Mouse (Mus musculus) kidney, postnatal 14 days (tissue): ENCODE data around the gene Ptprg.
"Not testable (repeated sequence)": the region's sequence is repeated elsewhere in the genome, so short reads cannot be mapped to it uniquely, and the experiment has no call there.

Experiments used
- DNase-seq: peaks from one replicate; pipeline ENCODE4 v3.0.0; 2022; ENCODE audit warnings: mixed read lengths

The Ptprg gene

GRCm38 (mm10) chr14:11759356-11759755 is 206.0 kb downstream of the Ptprg start:
- DNase-seq: peak; percentile 29

GRCm38 (mm10) chr14:11762995-11763394 is 209.7 kb downstream of the Ptprg start:
- DNase-seq: no peak

GRCm38 (mm10) chr14:11772736-11773135 is 219.4 kb downstream of the Ptprg start:
- DNase-seq: no peak

GRCm38 (mm10) chr14:11774476-11775037 is 221.2 kb downstream of the Ptprg start:
- no peak for DNase-seq

DNA sequence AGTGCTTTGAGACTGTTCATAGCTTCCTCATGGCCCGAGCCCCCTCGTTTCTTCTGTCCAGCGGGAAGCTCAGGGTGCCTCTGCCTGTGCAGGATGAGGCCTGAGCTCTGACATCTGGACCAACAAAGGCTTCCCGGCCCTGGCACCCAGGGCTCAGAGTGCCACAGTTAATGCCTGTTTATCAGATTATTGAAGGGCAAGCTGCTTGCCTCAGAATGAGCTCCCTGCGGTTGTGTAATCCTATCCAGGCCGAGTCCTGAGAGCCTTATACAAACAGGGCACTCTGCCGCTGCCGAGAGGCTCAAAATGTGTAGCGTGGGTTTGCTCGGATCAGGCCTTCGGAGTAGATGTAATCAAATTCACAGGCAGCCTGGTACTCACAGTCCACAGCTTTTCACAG is 221.9 kb downstream of the Ptprg start:
- peak; percentile 14 for DNase-seq

GRCm38 (mm10) chr14:11775951-11776495 is 222.7 kb downstream of the Ptprg start:
- DNase-seq: no peak

- DNase-seq: no peak
Measured at GRCm38 (mm10) chr14:11776566-11776965, 223.2 kb downstream of the Ptprg start.

DNA sequence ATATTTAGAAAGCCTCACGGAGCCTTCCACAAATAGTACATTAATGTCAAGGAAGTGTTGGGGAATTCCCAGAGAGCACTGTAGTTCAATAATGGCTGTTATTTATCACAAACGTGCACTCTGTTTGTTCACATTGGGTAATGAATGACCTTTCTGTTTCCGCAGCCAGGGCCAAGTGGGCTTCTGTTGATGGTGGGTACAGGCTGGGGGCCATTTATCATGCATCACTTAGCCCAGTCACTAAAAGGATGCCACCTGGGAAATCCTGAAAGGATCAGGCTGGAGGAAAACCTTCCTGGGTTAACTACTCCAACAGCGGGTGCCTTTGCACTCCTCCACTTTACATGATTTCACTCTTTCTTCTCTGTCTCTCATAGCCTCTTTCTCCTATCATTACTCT is 237.9 kb downstream of the Ptprg start:
- no peak for DNase-seq

GRCm38 (mm10) chr14:11793847-11794246 is 240.5 kb downstream of the Ptprg start:
- DNase-seq: no peak

- DNase-seq: no peak
Measured at GRCm38 (mm10) chr14:11802355-11803035, 249.2 kb downstream of the Ptprg start.

DNA sequence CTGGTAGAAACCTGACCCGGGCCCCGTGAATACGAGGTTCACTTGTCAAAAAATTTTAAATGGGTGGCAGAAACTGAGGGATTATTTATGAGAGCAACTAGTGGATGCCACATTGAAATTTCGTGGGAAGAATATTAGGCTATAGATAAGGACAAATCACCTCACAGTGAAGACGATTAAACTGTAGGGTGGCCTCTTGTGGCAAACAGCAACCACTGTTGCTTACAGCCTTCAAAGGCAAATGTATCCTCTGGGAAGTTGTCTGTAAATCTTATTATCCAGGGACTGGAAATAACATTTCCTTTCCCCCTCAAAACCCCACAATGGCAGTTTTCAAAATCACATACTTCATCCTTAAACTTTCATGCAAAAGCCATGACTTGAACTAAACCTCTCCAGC is 253.3 kb downstream of the Ptprg start:
- no peak for DNase-seq

- DNase-seq: no peak
Measured at GRCm38 (mm10) chr14:11807465-11807864, 254.1 kb downstream of the Ptprg start.

DNA sequence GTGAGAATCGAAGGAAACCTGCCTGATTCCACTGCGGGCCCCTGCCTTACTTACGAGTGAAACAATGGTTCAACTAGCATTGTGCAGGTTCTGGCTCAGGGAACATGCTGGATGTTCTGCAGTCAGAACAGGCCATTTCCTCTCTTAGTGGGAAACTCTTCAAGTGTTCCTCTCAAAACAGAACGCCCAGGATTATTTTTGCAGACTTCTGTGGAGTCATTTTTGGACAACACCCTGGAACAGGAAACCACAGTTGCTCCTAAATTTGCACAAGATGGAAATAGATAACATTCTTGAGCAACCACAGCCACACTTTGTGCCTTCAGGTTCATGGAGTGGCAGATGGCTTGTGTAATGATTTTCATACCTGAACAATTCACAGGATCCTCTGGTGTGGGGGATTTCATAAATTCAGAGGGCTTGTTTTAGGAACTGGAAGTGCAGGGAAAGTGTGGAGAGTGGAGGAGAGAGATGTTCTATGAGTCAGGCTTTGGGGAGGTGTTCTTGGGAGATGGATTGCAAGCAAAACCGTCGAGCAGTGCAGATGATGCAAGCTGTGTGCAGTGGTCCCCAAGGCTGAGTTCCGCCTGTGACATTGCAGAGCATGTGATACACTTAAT is 257.9 kb downstream of the Ptprg start:
- peak; percentile 63 for DNase-seq

GRCm38 (mm10) chr14:11812291-11812690 is 259.0 kb downstream of the Ptprg start:
- no peak for DNase-seq

GRCm38 (mm10) chr14:11814811-11815210 is 261.5 kb downstream of the Ptprg start:
- DNase-seq: not testable (repeated sequence)

DNA sequence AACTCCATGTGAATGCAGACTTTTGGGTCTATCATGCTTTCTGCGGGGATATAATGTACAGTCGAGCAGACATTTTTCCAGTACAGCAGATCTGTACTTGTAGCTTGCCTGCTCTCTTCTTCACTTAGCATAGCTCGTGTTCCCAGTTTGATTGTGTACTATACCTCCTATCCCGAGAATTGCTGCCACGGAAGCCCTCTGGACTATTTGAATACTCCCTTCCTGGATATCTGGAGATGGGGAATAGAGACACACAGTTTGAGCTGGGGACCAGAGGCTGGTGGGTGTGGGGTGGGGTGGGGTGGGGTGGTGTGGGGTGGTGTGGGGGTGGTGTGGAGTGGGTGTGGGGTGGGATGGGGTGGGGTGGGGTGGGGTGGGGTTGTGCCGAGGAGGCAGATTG is 263.9 kb downstream of the Ptprg start:
- no peak for DNase-seq

- no peak for DNase-seq
Measured at GRCm38 (mm10) chr14:11818054-11818453, 264.7 kb downstream of the Ptprg start.

- no peak for DNase-seq
Measured at GRCm38 (mm10) chr14:11818721-11819120, 265.4 kb downstream of the Ptprg start.

- DNase-seq: no peak
Measured at GRCm38 (mm10) chr14:11819326-11819725, 266.0 kb downstream of the Ptprg start.

DNA sequence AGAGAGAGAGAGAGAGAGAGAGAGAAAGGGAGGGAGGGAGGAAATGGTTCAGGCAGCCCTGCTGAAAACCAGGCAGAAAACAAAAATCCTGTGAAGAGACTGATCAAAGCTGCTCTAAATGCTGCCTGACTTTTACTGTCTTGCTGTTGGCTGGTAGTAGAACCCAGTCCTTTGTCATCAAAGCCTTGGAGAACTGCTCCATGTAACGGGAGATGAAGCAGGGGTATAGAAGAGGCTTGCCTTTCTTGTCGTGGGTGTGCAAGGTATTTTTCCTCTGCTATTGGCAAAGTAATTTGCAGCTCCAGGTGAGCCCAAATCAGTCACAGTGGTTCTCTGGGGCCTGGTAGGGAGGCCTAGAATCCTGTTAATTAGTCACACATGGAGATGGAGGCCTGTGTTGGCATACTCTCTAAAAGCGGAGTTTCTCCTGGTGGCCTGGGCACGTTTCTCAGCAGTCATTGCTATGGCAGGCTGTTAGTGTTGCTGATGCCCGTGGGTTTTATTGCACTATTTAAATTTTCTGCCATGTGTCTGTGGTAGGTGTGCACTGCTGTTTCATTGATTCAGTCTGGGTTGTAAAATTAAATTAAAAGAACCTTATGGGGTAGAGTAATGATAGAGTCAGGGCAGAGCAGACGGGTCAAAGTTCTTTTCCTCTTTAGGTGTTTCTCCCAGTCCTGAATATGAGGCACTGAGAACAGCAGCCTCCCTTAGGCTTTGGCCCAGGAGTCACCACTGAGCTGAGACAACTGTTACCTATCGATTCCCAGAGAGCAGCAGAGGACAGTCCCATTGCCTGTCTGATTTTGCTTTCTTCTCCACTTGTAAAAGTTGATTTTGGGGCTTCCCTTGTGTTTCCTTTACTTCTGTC is 269.7 kb downstream of the Ptprg start:
- peak; percentile 32 for DNase-seq

DNA sequence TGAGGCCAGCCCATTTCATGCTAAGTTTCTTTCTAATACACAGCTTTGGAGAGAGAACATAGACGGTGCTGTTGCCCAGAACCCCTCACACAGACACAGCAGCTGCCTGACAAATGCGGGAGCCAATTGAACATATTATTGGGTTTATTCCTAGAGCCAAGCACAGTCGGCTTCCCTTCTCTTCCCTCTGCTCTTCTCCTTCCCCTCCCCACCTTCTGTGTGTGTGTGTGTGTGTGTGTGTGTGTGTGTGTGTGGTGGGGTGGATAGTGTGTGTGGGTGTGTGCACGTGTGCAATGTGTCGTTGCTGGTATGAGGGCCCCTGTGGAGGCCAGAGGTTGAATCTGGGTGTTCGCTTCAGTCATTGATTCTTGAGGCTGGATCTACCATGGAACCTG is 270.4 kb downstream of the Ptprg start:
- no peak for DNase-seq

- no peak for DNase-seq
Measured at GRCm38 (mm10) chr14:11824915-11825314, 271.6 kb downstream of the Ptprg start.

GRCm38 (mm10) chr14:11825551-11825950 is 272.2 kb downstream of the Ptprg start:
- no peak for DNase-seq
